Mouse (Mus musculus) naive thymus-derived CD4-positive, alpha-beta T cell, adult 2 months (primary cell): ENCODE results near the gene Rbfox3.

Source experiments
- DNase-seq: peaks from one replicate; pipeline ENCODE4 v3.0.0-alpha.2; 2011; ENCODE audit warnings: low read depth

Gene Rbfox3

GRCm38 (mm10) chr11:118442691-118443090 lies 468.7 kb downstream of the Rbfox3 start:
- no peak for DNase-seq
